Comparison of ENCODE assay signal across 17 mouse cellular contexts in genomic region chr6:90224338-90224737, GRCm38 (mm10). TPM values are rescaled to one million over a fixed set of nuclear protein-coding genes. Genes with fewer than 3 reads are reported as not detected.
DNase-seq lines count a peak whose midpoint lies in the region.
"Had no signal": no experiment of that assay in that cellular context is flagged by ENCODE, and none has a peak within 500 bp of the region (broad histone marks: within the 10 kb centered on the region; RNA-seq: fewer than 3 reads in every experiment).

TSS of gene Vmn1r53 (minus strand) at chr6:90224438.

- DNase-seq in heart, adult 11 months: peak; percentile 52
- DNase-seq in heart, postnatal 36 days: no peak
- DNase-seq: adrenal gland, adult 2 months; adrenal gland, adult 8-10 months; adrenal gland, postnatal 10 days; adrenal gland, postnatal 14 days; adrenal gland, postnatal 25 days; adrenal gland, postnatal 36 days; B cell, adult 2 months; cerebellum, adult 11 months; cerebellum, adult 11-12 months; cerebellum, adult 18-20 months; cerebellum, adult 2 months had no signal

- intact Hi-C loops in heart, postnatal 36 days (cut with DNase I): no loop called here

RNA-seq across cellular contexts. Expression of gene Vmn1r53, which starts in this region (rescaled TPM):
- not detected for total RNA-seq in heart, postnatal 36 days (2021)
- total RNA-seq: adrenal gland, adult 18-20 months; adrenal gland, adult 2 months; adrenal gland, adult 8-10 months; adrenal gland, postnatal 10 days; adrenal gland, postnatal 14 days; adrenal gland, postnatal 25 days; adrenal gland, postnatal 36 days; adrenal gland, postnatal 4 days; CH12.LX; MEL had no signal
